Mouse (Mus musculus) cortical plate, adult 2 months (tissue): ENCODE results near the gene Oxld1.

Experiments
- CTCF ChIP-seq: fragments of 200-500 bp; IDR thresholded peaks from 2 replicates; pipeline ENCODE4 v1.5.1; 2011; ENCODE audit warnings: mild to moderate bottlenecking, control low read depth, low read length; ENCODE audit not compliant: insufficient read depth; ENCODE audit errors: extremely low read depth
- POLR2A ChIP-seq: fragments of 200-500 bp; IDR thresholded peaks from 2 replicates; pipeline ENCODE4 v1.6.1; 2011; ENCODE audit warnings: mild to moderate bottlenecking, low read length, control low read depth; ENCODE audit not compliant: insufficient read depth; ENCODE audit errors: extremely low read depth

DNA sequence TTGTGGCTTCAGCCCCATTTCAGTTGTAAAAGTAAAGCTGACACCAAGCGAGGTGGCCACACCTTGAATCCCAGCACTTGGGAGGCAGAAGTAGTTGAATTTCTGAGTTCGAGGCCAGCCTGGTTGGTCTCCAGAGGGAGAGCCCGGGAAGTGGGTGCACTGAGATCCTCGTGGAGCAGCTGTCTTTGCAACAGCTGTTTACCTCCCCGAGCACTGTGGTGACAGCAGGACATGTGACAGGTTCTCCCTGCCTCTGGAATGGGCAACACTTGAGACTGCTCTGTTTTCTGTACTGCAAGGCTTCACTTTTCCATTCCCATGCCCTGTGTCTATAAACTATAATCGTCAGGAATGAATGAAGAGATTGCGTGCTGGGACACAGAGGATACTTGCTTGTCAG, 40.0 kb downstream of the Oxld1 start:
- TF ChIP-seq POLR2A (no peak), CTCF (no peak)
